Mouse (Mus musculus) lung, postnatal 14 days (tissue): ENCODE results near the gene Tfrc.
A peak's percentile ranks its signal among the peaks of the same experiment; 100 is the strongest.

Source experiments
- DNase-seq: peaks from one replicate; pipeline ENCODE4 v3.0.0; 2021

The Tfrc gene

DNA sequence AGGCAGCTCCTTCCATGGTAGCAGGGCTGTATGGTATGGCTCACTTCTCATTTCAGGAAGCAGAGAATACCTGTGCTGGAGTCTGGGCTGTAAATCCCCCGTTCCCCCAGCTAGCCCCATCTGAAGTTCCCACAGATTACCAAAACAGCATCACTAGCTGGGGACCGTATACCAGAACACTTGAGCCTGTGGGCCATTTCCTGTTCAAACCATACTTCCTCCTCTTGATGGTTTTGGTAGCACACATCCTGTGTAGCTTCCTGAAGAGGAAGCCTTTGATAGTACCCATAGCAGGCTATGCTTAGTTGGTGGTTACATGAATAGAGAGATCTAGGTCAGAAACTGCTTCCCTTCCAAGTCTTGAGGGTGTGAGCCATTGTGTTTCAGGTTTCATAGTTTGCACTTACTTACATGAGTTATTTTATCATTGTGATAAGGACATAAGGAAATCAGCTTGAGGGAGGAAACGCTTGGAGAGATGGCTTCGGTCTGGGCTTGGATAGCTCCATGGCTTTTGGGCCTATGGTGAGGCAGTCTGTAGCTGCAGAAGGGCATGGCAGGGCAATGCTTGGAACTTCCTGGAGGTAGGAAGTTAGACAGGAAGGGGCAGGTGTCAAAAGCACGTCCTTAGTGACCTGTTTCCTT is 42.4 kb downstream of the Tfrc start:
- DNase-seq, result no peak

GRCm38 (mm10) chr16:32654071-32654733 is 45.5 kb downstream of the Tfrc start:
- no peak for DNase-seq

DNA sequence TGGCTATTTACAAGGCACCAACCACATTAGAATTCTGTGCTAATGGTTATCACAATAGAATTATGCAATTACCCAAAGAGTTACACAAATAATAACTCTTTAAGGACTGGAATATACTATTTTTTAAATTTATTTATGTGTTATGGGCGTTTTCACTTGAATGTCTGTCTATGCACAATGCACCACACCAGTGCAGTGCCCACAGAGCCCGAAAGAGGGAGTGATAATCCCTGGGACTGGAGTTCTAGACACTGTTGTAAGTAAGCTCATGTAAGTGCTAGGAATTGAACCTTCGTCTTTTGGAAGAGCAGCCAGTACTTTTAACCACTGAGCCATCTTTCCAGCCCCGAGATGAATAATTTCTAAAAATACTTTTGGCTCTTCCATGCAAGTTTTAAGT is 46.8 kb downstream of the Tfrc start:
- no peak for DNase-seq

GRCm38 (mm10) chr16:32656321-32656720 is 47.6 kb downstream of the Tfrc start:
- no peak for DNase-seq

DNA sequence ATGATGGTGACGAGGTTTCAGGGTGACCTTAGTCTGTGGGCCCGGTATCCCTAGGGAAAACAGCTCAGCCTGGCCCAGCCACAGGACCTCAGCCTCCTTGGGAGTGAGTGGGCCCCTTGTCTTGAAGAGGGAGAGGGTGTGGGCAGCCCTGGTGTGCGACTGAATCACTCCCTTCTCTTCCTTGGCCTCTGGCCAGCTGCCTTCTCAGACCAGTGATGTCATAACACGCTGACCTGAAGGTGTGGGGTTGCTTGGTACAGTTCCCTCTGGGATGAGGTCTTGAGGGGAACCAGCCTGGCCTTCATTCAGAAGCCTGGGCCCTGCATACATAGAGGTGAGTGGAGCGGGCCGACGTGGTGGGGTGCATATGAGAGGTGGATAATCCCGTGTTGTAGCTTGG is 48.1 kb downstream of the Tfrc start:
- peak; percentile 77 for DNase-seq

GRCm38 (mm10) chr16:32657498-32658250 is 49.0 kb downstream of the Tfrc start:
- no peak for DNase-seq

- DNase-seq, result no peak
These were observed 50.0 kb downstream of the Tfrc start for GRCm38 (mm10) chr16:32658743-32659171.

GRCm38 (mm10) chr16:32659385-32659784 is 50.7 kb downstream of the Tfrc start:
- DNase-seq, result peak; percentile 76

DNA sequence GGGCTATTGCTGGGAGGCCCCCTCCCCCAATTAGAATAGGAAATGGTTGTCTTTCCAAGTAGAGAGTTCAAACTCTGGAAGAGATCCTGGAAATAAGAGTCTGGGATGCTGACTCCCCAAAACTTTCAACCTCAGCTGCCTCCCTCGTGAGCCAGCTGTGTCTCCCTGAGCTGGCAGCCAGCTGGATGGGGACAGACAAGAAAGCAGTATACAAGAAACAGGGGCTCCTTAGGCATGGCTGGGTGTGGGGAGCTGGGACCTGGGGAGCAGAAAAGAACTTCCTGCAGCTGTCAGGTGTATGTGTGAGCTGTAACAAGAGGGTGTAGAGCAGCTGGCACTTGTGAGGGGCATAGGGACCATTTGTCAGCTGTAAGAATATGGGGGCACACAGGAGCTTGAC is 51.4 kb downstream of the Tfrc start:
- DNase-seq, result no peak

DNA sequence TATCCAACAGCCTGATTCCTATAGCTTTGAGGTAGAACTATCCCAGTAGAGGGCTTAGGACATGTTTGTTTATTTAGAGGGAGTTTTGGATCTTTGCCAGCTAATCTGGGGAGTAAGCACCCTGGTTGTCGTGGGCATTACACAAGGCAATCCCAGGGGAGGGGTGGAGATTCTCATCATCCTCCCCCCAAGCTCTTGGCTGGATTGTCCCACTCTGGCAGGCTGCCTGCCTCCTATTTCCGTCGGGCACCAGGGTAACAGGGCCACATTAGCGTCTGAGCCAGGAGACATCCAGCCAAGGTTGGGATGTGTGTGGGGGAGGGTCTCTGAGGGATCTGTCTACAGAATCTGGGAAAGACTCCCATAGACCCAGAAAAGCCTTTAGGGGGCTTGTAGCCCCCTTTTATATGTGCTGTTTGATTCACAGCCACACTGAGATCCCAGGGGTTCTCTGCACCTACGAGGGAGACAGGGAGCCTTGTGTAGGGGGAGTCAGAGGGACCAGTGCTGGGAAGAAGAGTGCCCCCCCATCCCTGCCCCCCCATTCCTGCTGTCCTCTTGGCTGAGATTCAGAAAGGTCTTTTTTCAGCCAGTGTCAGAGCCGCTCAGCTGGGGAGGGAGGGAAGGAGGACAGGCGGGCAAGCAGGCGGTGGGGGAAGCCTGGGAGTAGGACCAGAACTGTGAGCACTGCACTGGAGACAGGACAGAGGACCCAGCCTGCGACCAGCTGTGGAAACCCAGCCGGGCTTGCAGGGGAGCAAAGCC is 52.0 kb downstream of the Tfrc start:
- DNase-seq, result peak; percentile 79

DNA sequence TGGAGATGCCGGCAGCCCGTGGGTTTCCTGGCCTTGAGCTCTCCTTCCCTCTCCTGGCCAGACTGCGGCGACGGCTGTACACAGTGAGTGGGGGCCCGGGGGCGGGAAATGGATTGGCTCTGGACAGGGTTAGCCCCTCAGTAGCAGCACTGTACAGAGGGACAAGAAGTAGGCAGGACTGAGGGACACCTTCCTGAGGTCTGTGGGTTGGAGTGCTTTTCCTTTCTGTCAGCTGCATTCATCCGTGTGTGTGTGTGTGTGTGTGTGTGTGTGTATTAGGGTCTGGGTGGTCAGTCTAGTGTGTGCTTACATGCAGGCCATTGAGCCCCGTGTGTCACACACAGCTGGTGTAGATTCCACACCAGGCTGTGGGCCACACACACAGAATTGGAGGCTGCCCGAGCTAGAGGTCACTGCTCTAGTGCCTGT is 52.8 kb downstream of the Tfrc start:
- DNase-seq, result no peak

DNA sequence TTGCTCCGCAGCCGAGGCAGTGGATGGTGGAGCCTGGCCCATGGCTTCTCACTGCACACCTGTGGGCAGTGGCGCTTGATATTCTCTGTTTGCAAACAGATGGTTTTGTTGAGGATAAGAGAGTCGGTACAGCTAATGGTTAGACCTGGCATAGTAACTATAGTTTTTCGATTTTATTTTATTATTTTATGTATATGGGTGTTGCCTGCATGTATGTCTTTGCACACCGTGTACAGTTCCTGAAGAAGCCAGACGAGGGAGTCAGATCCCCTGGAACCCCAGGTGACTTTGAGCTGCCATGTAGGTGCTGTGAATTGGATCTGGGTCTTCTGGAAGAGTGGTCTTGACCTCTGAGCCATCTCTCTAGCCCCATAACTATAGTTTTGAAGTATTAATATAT is 53.7 kb downstream of the Tfrc start:
- DNase-seq, result no peak

GRCm38 (mm10) chr16:32663231-32663858 is 54.6 kb downstream of the Tfrc start:
- no peak for DNase-seq

DNA sequence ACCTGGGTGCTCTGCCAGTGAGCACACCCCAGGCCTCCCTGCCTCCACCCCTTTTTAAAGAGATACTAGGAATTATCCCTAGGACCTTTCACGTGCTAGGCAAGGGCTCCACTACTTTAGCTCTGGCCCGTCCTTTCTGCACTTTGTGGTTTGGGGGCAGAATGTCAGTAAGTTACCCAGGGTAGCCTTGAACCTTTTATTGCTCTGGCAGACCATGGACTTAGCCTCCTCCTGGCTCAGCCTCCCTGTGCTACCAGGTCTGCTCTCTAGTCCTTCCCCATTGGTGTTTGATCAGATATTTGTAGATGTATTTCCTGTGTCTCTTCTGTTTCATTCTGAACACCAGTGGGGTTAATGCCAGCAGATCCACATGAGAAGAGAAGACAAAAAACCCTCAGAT is 55.5 kb downstream of the Tfrc start:
- no peak for DNase-seq

DNA sequence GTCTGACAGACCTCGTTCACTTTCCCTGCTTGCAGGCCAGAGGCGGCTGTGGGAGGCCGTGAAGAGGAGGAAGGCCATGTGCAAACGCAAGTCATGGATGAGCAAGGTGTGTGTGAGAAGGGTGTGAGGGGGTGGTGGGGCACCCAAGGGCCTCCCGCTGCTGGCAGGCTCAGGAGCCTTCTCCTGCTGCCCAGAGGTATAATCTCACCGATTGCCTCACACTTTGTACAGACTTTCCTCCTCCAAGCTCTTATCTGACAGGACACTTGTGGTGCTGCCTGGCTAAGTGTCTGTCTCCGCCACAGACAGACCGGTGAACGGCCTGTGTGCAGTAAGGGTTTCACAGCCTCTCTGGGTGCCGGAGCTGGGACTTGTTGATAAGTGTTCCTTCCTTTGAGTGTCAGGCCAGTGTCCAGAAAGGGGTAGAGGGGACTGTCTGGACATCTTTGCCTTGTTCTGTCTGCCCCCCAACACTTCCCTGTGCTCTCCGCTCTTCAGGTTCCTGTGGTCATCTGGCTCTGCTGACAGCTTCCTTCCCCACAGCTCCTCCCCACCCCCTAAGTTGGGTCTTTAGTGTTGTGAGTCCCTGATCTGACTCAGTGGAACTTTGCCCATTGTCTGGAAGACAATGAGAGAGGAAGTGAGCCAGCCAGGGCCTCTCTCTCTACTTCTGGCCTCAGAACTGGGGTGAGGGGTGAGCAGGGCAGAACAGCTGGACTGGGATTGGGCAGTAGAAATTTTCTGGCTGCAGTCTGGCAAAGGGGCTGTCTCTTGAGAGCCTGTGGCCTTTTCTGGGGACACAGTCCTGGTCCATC is 57.3 kb downstream of the Tfrc start:
- DNase-seq, result peak; percentile 47

- no peak for DNase-seq
These were observed 58.2 kb downstream of the Tfrc start for GRCm38 (mm10) chr16:32666671-32667551.

- DNase-seq, result no peak
These were observed 58.8 kb downstream of the Tfrc start for GRCm38 (mm10) chr16:32667552-32667872.

DNA sequence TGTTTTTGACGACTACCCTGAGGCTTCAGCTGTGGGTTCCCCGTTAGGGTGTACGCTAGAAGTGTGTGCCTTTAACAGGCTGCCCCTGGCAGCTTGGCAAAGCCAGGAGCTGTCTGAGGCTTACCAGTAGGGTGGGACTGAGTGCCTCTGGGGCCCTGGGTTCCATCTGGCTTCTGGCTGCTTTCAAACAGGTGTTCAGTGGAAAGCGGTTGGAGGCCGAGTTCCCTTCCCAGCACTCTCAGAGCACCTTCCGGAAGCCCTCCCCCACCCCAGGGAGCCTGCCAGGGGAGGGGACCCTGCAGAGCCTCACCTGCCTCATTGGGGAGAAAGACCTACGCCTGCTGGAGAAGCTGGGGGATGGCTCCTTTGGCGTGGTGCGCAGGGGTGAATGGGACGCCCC is 59.3 kb downstream of the Tfrc start:
- no peak for DNase-seq

- peak; percentile 44 for DNase-seq
These were observed 59.8 kb downstream of the Tfrc start for GRCm38 (mm10) chr16:32668472-32668871.

- DNase-seq, result no peak
These were observed 60.5 kb downstream of the Tfrc start for GRCm38 (mm10) chr16:32669243-32669642.
